Mouse (Mus musculus) thymus, adult 2 months (tissue): ENCODE data around the gene Dennd1b.

Experiments used
- CTCF ChIP-seq: fragments of 200-500 bp; IDR thresholded peaks from 2 replicates; pipeline ENCODE4 v1.5.1; 2012; ENCODE audit warnings: mild to moderate bottlenecking, control low read depth, low read length, moderate library complexity, borderline replicate concordance; ENCODE audit not compliant: control insufficient read depth, poor library complexity, insufficient read depth; ENCODE audit errors: extremely low read depth
- POLR2A ChIP-seq: fragments of 200-500 bp; IDR thresholded peaks from 2 replicates; pipeline ENCODE4 v1.6.1; 2012; ENCODE audit warnings: mild to moderate bottlenecking, low read length, control low read depth, moderate library complexity; ENCODE audit not compliant: control insufficient read depth, poor library complexity, insufficient read depth; ENCODE audit errors: extremely low read depth

GRCm38 (mm10) chr1:138915596-138915995 lies 47.6 kb upstream of the Dennd1b start:
- TF ChIP-seq CTCF, result no peak
- TF ChIP-seq POLR2A, result no peak
